Mouse (Mus musculus) liver, embryonic 14.5 days (tissue): Measurements from ENCODE around the gene Adgrl2.

Experiments
- CTCF ChIP-seq: IDR thresholded peaks from 2 replicates; pipeline ENCODE4 v1.5.1; 2016; ENCODE audit warnings: antibody characterized with exemption, low read depth, control low read depth
- EP300 ChIP-seq: IDR thresholded peaks from 2 replicates; pipeline ENCODE4 v1.6.1; 2016; ENCODE audit warnings: antibody characterized with exemption, low read depth

DNA sequence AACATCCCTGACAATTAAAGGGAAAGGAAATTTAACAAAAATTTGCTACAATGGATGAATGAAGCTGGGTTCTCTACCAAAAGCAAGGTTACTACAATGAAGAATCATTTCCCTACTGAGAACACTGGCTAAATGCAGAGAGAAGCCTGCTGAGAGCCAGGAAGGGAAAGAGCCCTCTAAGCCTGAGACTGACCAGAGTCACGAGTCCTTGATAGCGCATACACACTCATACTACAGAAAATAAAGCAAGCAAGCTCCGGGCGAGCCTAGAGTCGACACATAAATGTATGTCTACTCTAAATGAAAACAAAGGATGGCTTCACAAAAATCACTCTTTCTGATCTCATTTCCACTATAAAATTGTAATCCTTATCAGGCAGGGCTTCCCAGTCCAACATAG is 31.6 kb downstream of the Adgrl2 start:
- TF ChIP-seq CTCF (no peak), EP300 (no peak)
